Mouse (Mus musculus): ENCODE results near the gene Sema5a. TPM values are rescaled to one million over a fixed set of nuclear protein-coding genes. Genes with fewer than 3 reads are reported as not detected.

Sema5a gene
- total RNA-seq, 1 experiment from 2014 or later = not detected

- no peak for ATAC-seq (replicated peaks; ENCODE audit: insufficient number of reproducible peaks, low FRiP score, low TSS enrichment, poor library complexity, severe bottlenecking)
Observed at GRCm38 (mm10) chr15:32568181-32568857, 323.7 kb downstream of the Sema5a start.

- ATAC-seq (replicated peaks; ENCODE audit: insufficient number of reproducible peaks, low FRiP score, low TSS enrichment, poor library complexity, severe bottlenecking) = no peak
Observed at GRCm38 (mm10) chr15:32568858-32569387, 324.3 kb downstream of the Sema5a start.

GRCm38 (mm10) chr15:32574327-32574726 lies 329.7 kb downstream of the Sema5a start:
- no peak for ATAC-seq (replicated peaks; ENCODE audit: insufficient number of reproducible peaks, low FRiP score, low TSS enrichment, poor library complexity, severe bottlenecking)

GRCm38 (mm10) chr15:32575212-32575611 lies 330.6 kb downstream of the Sema5a start:
- ATAC-seq (replicated peaks; ENCODE audit: insufficient number of reproducible peaks, low FRiP score, low TSS enrichment, poor library complexity, severe bottlenecking) = no peak

GRCm38 (mm10) chr15:32579351-32579750 lies 334.7 kb downstream of the Sema5a start:
- ATAC-seq (replicated peaks; ENCODE audit: insufficient number of reproducible peaks, low FRiP score, low TSS enrichment, poor library complexity, severe bottlenecking) = no peak

- ATAC-seq (replicated peaks; ENCODE audit: insufficient number of reproducible peaks, low FRiP score, low TSS enrichment, poor library complexity, severe bottlenecking) = no peak
Observed at GRCm38 (mm10) chr15:32590641-32591040, 346.0 kb downstream of the Sema5a start.

- no peak for ATAC-seq (replicated peaks; ENCODE audit: insufficient number of reproducible peaks, low FRiP score, low TSS enrichment, poor library complexity, severe bottlenecking)
Observed at GRCm38 (mm10) chr15:32593746-32594145, 349.1 kb downstream of the Sema5a start.

- no peak for ATAC-seq (replicated peaks; ENCODE audit: insufficient number of reproducible peaks, low FRiP score, low TSS enrichment, poor library complexity, severe bottlenecking)
Observed at GRCm38 (mm10) chr15:32596574-32596973, 352.0 kb downstream of the Sema5a start.

GRCm38 (mm10) chr15:32597189-32597588 lies 352.6 kb downstream of the Sema5a start:
- ATAC-seq (replicated peaks; ENCODE audit: insufficient number of reproducible peaks, low FRiP score, low TSS enrichment, poor library complexity, severe bottlenecking) = no peak

GRCm38 (mm10) chr15:32607236-32607635 lies 362.6 kb downstream of the Sema5a start:
- ATAC-seq (replicated peaks; ENCODE audit: insufficient number of reproducible peaks, low FRiP score, low TSS enrichment, poor library complexity, severe bottlenecking) = no peak

GRCm38 (mm10) chr15:32610776-32611175 lies 366.2 kb downstream of the Sema5a start:
- ATAC-seq (replicated peaks; ENCODE audit: insufficient number of reproducible peaks, low FRiP score, low TSS enrichment, poor library complexity, severe bottlenecking) = no peak

- no peak for ATAC-seq (replicated peaks; ENCODE audit: insufficient number of reproducible peaks, low FRiP score, low TSS enrichment, poor library complexity, severe bottlenecking)
Observed at GRCm38 (mm10) chr15:32611201-32611600, 366.6 kb downstream of the Sema5a start.

- ATAC-seq (replicated peaks; ENCODE audit: insufficient number of reproducible peaks, low FRiP score, low TSS enrichment, poor library complexity, severe bottlenecking) = no peak
Observed at GRCm38 (mm10) chr15:32613718-32614117, 369.1 kb downstream of the Sema5a start.

- no peak for ATAC-seq (replicated peaks; ENCODE audit: insufficient number of reproducible peaks, low FRiP score, low TSS enrichment, poor library complexity, severe bottlenecking)
Observed at GRCm38 (mm10) chr15:32615773-32616172, 371.2 kb downstream of the Sema5a start.

GRCm38 (mm10) chr15:32619199-32619598 lies 374.6 kb downstream of the Sema5a start:
- no peak for ATAC-seq (replicated peaks; ENCODE audit: insufficient number of reproducible peaks, low FRiP score, low TSS enrichment, poor library complexity, severe bottlenecking)

GRCm38 (mm10) chr15:32623037-32623739 lies 378.6 kb downstream of the Sema5a start:
- ATAC-seq (replicated peaks; ENCODE audit: insufficient number of reproducible peaks, low FRiP score, low TSS enrichment, poor library complexity, severe bottlenecking) = no peak

GRCm38 (mm10) chr15:32624106-32624505 lies 379.5 kb downstream of the Sema5a start:
- no peak for ATAC-seq (replicated peaks; ENCODE audit: insufficient number of reproducible peaks, low FRiP score, low TSS enrichment, poor library complexity, severe bottlenecking)

- no peak for ATAC-seq (replicated peaks; ENCODE audit: insufficient number of reproducible peaks, low FRiP score, low TSS enrichment, poor library complexity, severe bottlenecking)
Observed at GRCm38 (mm10) chr15:32626031-32626430, 381.4 kb downstream of the Sema5a start.

- no peak for ATAC-seq (replicated peaks; ENCODE audit: insufficient number of reproducible peaks, low FRiP score, low TSS enrichment, poor library complexity, severe bottlenecking)
Observed at GRCm38 (mm10) chr15:32633713-32634112, 389.1 kb downstream of the Sema5a start.

GRCm38 (mm10) chr15:32637879-32638278 lies 393.3 kb downstream of the Sema5a start:
- ATAC-seq (replicated peaks; ENCODE audit: insufficient number of reproducible peaks, low FRiP score, low TSS enrichment, poor library complexity, severe bottlenecking) = no peak

Data from monocyte, adult 5-6 weeks (primary cell).